Mouse (Mus musculus) granulocyte monocyte progenitor cell, adult 5-6 weeks (primary cell): ENCODE measurements at regions not wholly inside any gene's neighbourhood (a gene's known extent, or its start where the extent isn't known, plus 50 kb on each side); places are given as distances from the start of the nearest gene placed in this dataset.
A peak's percentile ranks its signal among the peaks of the same experiment; 100 is the strongest.

ENCODE experiments used
- ATAC-seq: replicated peaks from 2 replicates; pipeline ENCODE4 v1.8.0; 2016; ENCODE audit warnings: mild to moderate bottlenecking, moderate TSS enrichment, inconsistent platforms; ENCODE audit not compliant: poor library complexity, severe bottlenecking

DNA sequence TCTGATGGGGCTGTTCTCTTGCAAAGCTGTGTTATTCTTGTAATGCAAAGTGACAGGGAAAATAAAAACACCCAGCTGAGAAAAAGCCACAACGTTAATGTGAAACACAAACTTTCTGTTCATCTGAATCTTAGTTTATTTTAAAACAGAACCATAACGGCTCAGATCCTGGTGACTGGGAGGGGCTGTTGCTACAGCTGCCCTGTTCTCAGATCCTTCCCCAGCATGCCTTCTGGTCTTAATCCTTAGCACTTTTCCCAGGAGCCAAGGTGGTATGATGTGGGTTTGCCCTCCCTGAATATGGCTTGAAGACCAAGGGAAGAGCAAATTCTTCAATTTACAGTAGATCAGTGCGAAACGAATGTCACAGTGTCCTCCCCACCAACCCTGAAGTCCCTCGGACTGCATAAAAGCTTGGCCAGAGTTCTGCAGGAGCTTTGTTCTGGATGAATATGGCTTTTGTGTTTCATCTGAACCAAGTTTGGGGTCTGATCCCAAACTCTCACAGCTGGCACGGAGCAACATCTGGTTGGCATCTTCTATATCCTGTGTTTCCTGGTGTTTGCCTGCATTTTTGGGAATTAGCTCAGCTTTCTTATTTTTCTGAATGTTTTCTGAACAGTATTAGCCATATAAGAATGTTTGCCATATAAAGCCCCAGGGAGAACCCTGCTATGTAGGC, 686.9 kb downstream of the Dhx35 start:
- no peak for ATAC-seq

DNA sequence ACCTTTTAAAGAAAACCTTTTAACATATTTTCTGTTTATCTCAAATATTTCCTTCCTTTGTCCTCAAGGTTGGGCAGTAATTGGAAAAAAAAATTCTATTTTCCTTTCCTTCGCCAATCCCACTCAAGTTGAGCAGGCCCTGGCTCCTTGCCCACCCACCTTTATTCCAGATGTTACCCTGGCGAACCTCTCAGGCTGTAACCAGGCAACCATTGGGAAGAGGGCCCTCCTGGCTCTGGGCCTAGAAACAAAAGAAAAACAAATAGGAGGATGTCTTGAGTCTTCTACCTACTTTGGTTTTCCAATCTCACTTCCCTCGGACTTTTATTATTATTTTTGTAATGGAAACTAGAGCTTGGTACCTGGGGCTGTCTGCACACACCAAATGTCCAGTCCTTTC, 696.5 kb downstream of the Dhx35 start:
- ATAC-seq, result no peak

DNA sequence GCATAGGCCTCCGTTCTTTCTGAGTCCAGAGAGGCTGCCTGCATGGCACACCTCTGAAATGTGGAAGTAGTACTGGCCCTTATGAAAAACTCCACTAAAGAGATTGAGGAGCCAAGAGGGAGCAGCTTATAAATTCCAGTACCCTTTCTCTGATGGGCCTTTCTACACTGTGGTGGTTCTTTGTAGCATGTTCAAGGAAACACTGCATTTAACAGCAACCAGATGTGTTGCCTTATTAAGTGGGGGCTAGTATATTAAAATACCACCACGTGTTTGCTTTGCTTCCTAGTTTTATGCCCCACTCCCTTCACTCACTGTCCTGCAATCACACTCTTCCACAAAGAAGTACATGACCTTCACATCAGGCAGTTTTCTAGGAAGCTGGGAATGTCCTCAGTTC, 704.1 kb downstream of the Dhx35 start:
- no peak for ATAC-seq

DNA sequence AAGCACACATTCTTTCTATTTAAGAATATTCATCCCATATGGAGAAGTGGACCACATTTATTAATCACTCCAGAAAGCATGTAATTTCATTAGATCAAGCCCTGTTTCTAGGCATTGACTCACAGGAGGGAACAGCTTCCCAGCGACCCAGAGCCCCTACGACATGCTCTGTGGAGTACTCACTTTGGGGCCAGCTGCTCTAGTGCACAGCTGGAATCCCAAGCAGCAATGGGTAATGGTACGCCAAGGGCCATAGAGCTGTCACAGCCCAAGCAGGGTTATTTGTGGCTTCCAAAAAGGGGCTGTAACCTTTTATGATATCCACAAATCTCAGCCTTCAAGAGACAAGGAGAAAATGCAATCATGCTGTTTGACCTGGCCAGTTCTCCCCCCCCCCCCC, 706.4 kb downstream of the Dhx35 start:
- no peak for ATAC-seq

DNA sequence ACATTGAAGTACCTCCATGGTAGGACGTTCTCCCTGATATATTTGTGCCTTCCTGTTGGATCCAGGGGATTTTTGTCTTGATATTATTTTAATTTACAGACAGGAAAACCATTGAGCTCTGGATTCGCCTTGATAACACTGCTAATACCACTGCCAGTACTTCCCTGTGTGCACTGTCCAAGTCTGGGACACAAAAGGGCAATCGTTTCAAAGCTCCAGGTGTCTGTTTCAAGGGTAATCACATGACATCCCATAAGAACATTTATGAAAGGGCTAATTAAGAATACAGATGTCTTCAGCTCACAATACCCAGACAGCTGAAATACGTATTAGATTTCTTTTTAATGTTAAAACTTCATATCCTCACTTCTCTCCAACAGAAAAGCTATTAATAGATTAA, 724.5 kb downstream of the Dhx35 start:
- ATAC-seq, result no peak

DNA sequence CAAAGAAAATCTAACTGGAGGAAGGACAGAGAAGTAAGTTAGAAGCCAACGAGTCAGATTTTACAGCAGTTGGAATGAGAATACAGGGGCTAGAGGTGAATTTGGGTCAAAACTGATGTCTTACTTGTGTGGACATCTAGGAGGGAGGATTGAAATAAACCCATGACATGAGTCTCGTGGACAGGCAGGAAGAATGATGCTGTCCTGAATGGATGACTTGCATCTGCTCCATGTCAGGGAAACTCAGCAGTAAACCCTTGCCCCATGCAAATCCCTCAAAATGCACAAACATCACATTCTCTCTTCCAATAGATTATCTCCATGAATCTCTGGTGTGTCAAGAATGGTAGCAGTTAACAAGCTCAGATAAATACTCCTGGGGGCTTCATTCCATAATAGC, 729.1 kb downstream of the Dhx35 start:
- ATAC-seq, result no peak

DNA sequence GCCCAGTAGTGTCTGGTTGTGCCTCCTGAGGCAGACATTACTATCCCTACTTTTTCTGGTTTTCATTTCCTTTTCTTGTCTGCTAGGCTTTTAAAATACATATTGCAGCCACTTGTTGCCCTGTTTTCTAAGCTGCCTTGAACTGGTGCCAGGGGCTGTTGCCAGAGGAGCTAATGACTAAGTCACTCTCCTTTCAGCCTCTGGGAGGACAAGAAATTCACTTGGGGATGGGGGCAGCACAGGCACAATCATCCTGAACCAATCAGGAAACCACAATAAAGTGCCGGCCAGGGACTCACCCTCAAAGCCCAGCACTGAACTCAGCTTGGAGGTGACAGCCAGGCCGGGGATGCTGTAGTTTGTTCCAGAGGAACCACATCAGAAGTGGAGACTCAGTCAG, 740.3 kb downstream of the Dhx35 start:
- no peak for ATAC-seq

DNA sequence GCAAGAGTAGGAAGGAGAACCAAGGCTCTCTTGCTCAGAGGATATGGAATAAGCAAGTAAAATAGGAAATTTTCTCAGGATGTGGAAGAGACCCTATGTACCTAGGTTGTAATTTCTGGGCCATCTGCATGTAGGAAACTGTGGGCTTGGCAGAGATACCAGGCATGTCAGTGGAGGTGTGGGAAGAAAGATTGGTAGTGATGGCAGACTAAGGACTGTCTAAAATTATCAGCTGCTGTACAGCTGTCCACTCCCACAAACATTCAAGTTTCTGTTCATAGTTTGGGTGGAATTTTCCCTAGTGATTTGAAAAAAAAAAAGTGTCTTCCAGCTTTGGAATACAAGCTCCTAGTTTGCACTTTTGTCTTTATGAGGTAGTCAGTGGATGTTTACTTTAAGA, 744.7 kb downstream of the Dhx35 start:
- no peak for ATAC-seq

DNA sequence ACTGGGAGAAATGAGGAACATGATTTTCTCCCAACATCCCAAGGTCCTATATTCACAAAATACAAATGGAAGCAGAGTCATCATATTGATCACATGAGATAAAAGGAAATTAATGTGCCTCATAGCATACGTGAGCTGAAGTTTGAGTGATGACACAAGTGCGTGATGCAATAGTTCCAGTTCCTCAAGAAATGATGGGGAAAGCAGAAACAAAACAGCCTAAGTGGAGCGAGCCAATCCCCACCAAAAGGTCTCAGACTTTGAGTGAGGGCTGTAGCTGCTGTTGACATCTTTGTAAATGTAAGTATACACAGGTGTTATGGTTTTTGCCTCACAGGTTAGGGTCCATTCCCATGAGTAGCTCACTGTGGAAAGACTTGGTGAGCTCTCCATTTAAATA, 763.0 kb downstream of the Dhx35 start:
- peak; percentile 85 for ATAC-seq

DNA sequence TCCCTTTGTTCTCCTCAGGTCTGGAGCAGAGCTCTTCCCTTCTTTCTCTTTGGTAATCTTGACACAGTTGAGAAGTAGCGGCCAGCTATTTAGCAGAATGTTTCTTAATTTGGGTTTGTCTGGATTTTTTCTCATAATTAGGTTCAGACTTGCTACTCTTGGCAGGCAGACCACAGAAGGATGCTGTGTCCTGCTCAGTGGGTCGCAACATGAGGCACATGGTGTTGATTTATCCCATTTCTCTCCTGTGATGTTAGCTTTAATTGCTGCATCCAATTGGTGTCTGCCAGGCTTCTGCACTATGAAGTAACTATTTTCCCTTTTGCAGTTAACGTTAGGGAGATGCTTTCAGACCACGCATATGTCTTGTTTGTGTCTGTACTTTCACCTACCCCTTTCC, 768.7 kb downstream of the Gm826 start:
- ATAC-seq, result no peak

DNA sequence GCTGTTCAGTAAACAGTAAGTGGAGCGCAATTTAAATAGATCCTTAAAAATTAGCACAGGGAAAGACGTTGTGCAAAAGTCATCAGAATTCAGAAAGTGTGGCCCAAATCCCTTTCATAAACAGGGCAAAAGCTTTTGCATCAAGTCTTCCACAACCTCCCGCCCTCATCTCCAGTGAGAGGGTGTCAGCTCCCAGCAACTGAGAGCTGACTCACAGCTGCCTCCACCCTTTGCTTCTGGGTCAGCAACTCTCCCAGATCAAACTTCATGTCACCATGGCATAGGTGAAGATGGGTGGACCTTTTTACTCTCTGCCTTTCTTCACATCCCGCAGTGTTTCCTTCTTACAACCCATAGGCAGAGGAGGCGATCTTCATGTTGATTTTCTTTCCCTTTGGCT, 768.0 kb downstream of the Gm826 start:
- ATAC-seq, result no peak

DNA sequence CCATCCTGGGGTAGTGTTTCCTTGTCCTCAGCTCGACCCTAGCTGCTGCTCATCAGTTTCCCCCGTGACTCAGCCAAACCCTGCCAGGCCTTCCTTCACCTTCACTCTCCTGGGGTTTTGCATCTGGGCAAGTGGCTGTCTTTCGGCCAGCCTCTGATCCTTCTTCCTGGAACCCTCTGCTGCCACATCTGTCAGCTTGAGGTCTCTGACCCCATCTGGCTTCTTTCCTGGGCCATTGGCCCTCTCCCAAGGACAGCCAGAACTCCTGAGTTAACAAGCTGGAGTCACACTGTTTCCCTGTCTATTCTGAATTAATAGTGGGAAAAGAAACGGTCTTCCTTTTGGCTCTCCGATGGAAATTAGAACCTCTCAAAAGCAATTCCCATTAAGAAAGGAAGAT, 767.5 kb downstream of the Gm826 start:
- ATAC-seq, result no peak

DNA sequence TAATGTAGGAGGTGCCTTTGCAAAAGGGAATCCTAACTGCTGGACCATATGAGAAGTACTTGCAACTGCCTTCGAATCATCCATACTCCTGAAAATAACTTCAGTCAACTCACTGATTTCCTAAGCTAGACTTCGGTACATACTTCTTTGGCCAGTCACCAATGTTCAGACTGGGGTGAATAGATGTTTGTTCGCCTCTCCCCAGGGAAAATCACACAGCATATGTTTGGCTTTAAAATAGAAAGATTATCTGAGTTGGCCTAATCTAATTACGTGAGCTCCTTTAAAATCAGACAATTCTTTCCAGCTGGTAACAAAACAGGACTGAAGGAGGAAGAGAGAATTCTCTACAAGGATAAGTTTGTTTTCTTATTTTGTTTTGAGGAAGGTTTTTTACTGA, 765.6 kb downstream of the Gm826 start:
- no peak for ATAC-seq

DNA sequence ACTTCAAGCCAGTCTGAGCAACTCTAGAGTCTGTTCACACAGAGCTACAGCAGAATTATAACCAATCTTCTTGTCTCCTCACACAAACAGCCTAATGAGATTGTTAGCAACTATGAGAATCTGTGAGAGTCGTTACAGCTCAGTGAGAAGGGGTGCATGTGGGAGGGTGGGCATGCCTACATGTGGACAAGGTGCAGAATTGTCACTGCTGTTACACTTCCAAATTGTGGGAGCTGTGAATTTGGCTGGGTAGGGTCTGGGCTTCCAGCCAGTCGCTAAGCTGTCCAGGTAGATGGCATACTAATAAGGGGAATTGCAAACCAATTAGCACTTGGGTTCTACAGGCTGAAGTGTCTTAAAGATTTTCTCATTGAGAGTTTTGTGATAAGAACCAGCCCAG, 762.1 kb downstream of the Gm826 start:
- no peak for ATAC-seq

DNA sequence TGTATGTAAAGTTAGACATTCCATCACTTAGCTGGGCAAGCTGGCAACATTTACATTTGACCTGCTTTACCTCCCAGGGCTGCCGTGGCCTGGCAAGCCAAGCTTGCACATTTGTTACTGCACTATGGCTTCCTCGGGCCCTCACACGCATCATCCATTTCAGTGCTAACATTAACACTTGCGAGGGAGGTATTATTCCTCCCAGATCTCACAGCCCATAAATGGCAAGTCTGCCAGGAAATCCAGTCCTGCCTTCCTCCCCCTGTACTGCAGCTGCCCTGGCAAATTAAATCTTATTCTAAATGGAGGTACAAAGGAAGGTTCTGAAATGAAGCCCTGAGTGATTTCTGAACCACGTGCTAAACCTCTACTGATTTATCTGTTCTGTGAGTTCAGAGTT, 758.7 kb downstream of the Gm826 start:
- no peak for ATAC-seq

DNA sequence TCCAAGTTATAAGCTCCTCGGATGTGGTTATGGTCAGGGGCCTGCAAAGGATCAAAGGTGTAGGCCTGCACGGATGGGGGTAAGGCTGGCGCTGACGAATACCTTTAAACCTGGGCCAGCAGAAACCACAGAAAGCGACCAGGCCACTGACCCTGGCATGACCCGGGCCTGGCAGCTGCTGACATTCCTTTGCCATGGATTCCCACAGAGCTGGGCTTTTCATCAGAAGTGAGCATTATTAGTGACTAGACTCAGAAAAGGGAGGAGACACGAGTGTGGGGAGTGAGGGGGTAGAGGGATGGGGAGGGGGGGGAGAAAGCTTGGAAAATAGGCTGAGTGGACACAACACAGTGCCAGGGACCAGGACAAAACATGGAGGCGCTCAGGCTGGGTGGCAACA, 750.9 kb downstream of the Gm826 start:
- no peak for ATAC-seq

DNA sequence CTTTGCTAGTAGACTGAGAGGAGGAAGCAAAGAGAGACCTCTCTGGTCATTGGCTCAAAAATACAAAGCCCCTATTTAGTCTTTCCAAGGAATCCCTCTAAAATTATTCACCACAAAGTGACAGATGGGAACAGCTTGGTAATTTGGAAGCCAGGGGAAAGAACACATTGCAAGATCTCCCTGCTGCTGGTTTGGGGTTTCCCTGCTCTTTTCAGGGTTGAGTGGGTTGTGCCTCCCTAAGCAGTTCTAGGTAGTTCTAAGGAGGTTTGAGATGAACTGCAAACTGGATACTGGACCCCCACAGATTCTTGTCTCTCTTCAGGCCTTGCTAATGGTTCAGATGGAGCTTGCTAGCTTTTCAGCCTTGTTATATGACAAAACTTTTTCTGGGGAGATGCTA, 749.3 kb downstream of the Gm826 start:
- ATAC-seq, result no peak

DNA sequence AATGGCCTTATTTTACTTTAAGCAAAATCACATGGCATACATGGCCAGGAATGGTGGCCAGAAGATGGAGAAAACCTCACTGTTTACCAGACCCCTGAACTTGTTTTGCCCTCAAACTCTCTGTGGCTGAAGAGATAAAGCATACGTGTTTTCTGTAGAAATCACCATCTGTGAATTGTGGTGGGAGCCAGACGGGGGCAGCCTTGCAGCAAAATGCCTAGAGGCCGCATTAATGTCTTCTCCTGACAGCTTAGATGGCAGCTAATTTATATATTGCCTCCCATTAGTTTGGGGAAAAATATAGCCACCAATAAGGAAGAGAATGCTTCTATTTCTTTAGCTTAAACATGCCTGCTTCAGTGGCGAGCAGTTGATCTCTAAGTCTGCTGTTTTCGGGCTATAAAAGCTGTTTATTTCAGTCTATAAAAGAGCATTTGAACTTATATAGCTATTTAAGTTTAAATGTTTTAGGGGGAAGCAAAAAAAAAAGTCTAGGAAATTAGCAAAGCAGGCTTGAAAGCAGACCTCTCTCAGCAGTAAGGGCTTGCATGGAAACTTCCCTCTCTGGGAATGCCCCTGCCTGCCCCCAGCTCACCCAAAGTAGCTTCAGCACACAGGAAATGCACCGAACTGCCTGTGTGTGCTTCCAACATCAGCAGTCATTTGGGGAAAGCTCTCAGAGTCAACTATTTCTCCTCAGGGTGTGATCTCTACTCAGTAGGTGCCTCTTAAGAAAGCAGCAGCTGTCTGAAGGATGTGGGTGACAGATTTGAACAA, 747.1 kb downstream of the Gm826 start:
- no peak for ATAC-seq

DNA sequence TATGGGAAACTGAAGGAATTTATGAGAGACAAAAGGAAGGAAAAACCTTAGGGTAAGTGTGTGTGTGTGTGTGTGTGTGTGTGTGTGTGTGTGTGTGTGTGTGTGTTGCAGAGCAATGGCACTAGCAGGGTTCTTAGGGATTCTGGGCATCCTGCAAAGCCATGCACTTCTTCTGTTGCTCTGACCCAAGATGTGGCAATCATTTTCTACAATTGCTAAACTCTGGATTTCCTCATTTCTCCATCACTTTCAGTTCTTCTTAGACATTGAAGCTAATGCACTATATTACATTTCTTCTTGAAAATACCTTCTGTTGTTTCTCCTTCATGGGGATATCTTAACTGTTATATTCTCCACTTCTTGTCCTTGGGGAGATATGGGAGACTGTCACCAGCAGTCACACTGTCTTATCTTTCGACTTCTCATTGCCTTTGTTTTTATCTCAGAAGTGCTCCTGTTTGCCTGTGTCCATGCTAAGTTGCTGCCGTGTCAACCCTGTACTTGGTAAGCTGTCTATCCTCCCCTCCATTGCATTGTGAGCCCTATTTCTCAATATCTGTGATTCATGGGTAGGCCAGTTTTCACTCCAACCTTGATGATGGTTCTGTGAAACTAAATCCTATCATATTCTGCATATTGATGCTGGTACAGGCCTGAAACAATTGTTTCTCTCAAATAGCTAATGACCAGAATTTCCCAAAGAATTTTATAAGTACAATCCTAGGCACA, 742.4 kb downstream of the Gm826 start:
- peak; percentile 95 for ATAC-seq

DNA sequence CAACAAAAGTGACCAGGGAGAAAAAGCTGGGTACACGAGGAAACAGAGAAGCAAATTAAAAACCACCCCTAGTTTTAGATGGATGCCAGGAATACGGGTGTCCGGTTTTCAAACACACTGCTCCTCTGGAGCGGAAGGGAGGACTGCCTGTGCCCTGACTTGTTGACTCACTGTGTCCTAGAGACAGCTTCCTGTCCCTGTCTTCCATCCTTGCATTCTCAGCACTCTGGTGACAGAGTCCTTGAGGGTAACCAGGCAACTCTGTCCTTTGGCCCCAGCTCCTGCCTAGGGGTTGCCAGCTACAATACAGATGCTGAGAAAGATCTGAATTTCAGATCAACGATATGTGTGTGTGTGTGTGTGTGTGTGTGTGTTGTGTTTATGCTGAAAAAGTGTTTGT, 741.1 kb downstream of the Gm826 start:
- no peak for ATAC-seq

DNA sequence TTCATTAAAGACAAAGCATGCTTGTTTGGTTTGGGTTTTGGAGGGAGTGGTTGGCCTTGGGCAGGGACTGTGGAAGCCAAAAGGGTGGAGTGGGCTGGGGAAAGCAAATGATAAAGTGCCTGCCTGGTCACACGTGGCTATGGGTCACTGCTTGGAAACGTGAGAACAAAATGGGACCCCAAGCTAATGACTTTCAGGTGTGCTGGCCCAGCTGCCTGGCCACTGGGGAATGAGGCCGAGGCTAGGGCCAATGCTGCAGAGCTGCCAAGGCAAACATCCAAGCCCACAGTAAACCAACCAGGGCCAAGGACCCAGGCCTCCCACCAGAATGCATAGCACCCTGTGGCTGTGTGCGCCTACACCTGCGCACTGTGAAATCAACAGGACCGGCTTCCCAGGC, 737.7 kb downstream of the Gm826 start:
- no peak for ATAC-seq

DNA sequence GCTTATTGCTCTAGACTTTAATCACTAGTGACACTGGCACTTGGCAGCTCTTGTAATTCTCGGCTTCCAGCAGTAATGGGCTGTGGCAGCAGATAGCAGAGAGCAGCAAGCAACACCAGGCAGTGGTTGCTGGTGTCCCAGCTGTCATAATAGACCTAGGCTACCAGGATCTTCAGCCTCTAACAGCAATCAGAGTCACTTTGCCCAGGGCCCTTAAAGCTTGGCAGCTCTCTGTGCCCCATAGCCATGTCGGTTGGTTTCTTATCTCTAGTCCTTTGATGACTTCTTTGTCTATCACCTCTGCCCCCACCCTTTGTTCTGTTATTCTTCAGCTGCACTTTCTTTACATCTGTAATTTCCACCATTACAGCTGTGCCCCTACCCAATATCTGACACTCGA, 735.9 kb downstream of the Gm826 start:
- ATAC-seq, result no peak
